Mouse (Mus musculus): ENCODE measurements around the gene Parp4. TPM values are rescaled to one million over a fixed set of nuclear protein-coding genes. Genes with fewer than 3 reads are reported as not detected.

Parp4 gene
- polyA plus RNA-seq, 1 experiment from 2014 or later = 0.90 TPM

GRCm38 (mm10) chr14:56647206-56647605, 71.8 kb downstream of the Parp4 start:
- no peaks in the 10 kb centered on the region for H3K4me1 ChIP-seq (ENCODE audit: control insufficient read depth, insufficient read depth, low read depth, low read length)
- H3K27ac ChIP-seq (ENCODE audit: low read depth, low read length) = no peak overlapping the region
- no peak overlapping the region for H3K4me3 ChIP-seq (ENCODE audit: low read length)
- H3K27me3 ChIP-seq (replicated peaks; ENCODE audit: control insufficient read depth, insufficient read depth, low read length) = no peaks in the 10 kb centered on the region
- H3K9ac ChIP-seq (ENCODE audit: low read depth, low read length) = no peak overlapping the region
- no peaks in the 10 kb centered on the region for H3K9me3 ChIP-seq (ENCODE audit: control insufficient read depth, low read length)
- H3K36me3 ChIP-seq (ENCODE audit: control insufficient read depth, insufficient read depth, low read length) = no peaks in the 10 kb centered on the region
- WGBS = 63% methylated on average over 7 of the region's 7 CpGs
- ATAC-seq = no peak
- H3K4me2 ChIP-seq (ENCODE audit: low read length) = no peak overlapping the region

- Histone ChIP-seq H3K4me2 (ENCODE audit: low read length) (no peak overlapping the region), H3K27ac (ENCODE audit: low read depth, low read length) (no peak overlapping the region), H3K9me3 (ENCODE audit: control insufficient read depth, low read length) (no peaks in the 10 kb centered on the region), H3K36me3 (ENCODE audit: control insufficient read depth, insufficient read depth, low read length) (no peaks in the 10 kb centered on the region), H3K9ac (ENCODE audit: low read depth, low read length) (no peak overlapping the region), H3K4me3 (ENCODE audit: low read length) (no peak overlapping the region), H3K27me3 (replicated peaks; ENCODE audit: control insufficient read depth, insufficient read depth, low read length) (no peaks in the 10 kb centered on the region), H3K4me1 (ENCODE audit: control insufficient read depth, insufficient read depth, low read depth, low read length) (no peaks in the 10 kb centered on the region)
- ATAC-seq = no peak
Observed at GRCm38 (mm10) chr14:56649448-56649847, 74.0 kb downstream of the Parp4 start.

- no peaks in the 10 kb centered on the region for H3K36me3 ChIP-seq (ENCODE audit: control insufficient read depth, insufficient read depth, low read length)
- no peaks in the 10 kb centered on the region for H3K9me3 ChIP-seq (ENCODE audit: control insufficient read depth, low read length)
- no peaks in the 10 kb centered on the region for H3K27me3 ChIP-seq (replicated peaks; ENCODE audit: control insufficient read depth, insufficient read depth, low read length)
- WGBS = 71% methylated on average over 5 of the region's 5 CpGs
- no peak overlapping the region for H3K4me3 ChIP-seq (ENCODE audit: low read length)
- H3K9ac ChIP-seq (ENCODE audit: low read depth, low read length) = no peak overlapping the region
- no peak overlapping the region for H3K27ac ChIP-seq (ENCODE audit: low read depth, low read length)
- H3K4me1 ChIP-seq (ENCODE audit: control insufficient read depth, insufficient read depth, low read depth, low read length) = peaks cover 16% of the 10 kb centered on the region
- ATAC-seq = no peak
- no peak overlapping the region for H3K4me2 ChIP-seq (ENCODE audit: low read length)
Observed at GRCm38 (mm10) chr14:56665651-56666050, 90.2 kb downstream of the Parp4 start.

DNA sequence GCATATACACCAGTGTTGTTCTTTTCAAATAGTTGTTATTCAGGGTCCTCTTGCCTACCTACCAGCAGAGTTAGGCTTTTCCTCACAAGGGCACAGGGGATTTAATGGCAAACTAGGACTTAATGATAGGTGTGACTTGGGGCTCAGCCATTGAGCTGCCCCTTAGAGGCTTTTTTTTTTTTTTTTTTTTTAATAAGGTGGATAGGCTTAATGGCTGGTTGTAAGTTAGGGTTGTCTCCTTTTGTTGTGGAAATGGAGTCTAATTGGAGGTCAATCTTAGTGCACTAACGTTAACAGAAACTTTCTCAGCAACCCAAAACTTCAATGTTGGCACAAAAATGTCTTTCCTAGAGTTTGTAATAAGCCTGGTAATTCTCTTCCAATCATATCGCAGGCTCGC, 91.5 kb downstream of the Parp4 start:
- no peak overlapping the region for H3K9ac ChIP-seq (ENCODE audit: low read depth, low read length)
- no peak for ATAC-seq
- H3K36me3 ChIP-seq (ENCODE audit: control insufficient read depth, insufficient read depth, low read length) = no peaks in the 10 kb centered on the region
- no peak overlapping the region for H3K4me3 ChIP-seq (ENCODE audit: low read length)
- no peaks in the 10 kb centered on the region for H3K27me3 ChIP-seq (replicated peaks; ENCODE audit: control insufficient read depth, insufficient read depth, low read length)
- no peak overlapping the region for H3K27ac ChIP-seq (ENCODE audit: low read depth, low read length)
- WGBS = 74% methylated on average over 3 of the region's 3 CpGs
- no peaks in the 10 kb centered on the region for H3K9me3 ChIP-seq (ENCODE audit: control insufficient read depth, low read length)
- H3K4me2 ChIP-seq (ENCODE audit: low read length) = peak overlapping the region; percentile 63
- H3K4me1 ChIP-seq (ENCODE audit: control insufficient read depth, insufficient read depth, low read depth, low read length) = peaks cover 19% of the 10 kb centered on the region

DNA sequence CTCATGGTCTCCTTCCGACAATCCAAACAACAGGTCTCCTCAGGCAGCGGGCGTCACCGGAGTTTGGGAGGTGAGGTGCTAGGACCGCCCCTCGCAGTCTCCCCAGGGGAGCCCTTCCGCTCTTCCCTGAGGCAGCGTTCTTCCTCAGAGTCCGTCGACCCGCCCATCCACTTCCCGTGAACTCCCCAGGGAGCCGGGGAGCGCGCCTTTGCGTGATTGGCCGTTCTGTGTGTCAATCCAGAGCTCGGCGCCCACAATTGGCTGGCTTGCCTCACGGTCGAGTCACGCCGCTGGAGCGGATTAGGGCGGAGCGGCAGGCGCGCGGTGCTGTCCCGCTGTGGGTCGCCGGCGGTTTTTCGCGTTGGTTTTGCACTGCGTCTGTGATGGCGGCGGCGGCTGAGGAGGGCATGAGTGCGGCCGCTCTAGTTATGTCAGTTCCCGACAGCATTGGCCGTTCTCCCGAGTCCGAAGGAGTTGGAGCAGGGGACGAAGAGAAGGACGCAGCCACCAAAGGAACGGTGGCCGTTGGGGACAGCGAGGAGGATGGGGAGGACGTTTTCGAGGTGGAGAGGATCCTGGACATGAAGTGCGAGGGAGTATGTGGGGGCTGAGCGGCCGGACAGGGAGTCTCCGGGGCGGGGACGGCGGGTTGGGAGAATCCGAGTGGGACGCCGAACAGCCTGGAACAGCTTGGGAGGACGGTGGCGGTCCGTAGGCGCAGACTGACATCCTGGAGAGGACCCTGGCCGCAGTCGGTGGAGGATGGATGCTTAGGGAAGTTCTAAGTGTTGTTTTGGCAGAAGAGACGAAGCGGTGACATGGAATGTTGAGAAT, 92.8 kb downstream of the Parp4 start, which contains the start of gene Mphosph8:
Mphosph8 (plus strand) TSS at position 280 of the 834 bp plus-strand sequence.
- Histone ChIP-seq H3K4me2 (ENCODE audit: low read length) (peak within 1 kb of the TSS; percentile 80), H3K9me3 (ENCODE audit: control insufficient read depth, low read length) (no peaks in the 10 kb centered on the region), H3K9ac (ENCODE audit: low read depth, low read length) (peak within 1 kb of the TSS; percentile 87), H3K4me3 (ENCODE audit: low read length) (peak within 1 kb of the TSS; percentile 93), H3K27me3 (replicated peaks; ENCODE audit: control insufficient read depth, insufficient read depth, low read length) (no peaks in the 10 kb centered on the region), H3K4me1 (ENCODE audit: control insufficient read depth, insufficient read depth, low read depth, low read length) (peaks cover 19% of the 10 kb centered on the region), H3K36me3 (ENCODE audit: control insufficient read depth, insufficient read depth, low read length) (peaks cover 6% of the 10 kb centered on the region; the same call in 1 of the 2 replicates), H3K27ac (ENCODE audit: low read depth, low read length) (peak within 1 kb of the TSS; percentile 95)
- peak; percentile 100 for ATAC-seq
- under 1% methylated on average over 70 of the region's 70 CpGs for WGBS

DNA sequence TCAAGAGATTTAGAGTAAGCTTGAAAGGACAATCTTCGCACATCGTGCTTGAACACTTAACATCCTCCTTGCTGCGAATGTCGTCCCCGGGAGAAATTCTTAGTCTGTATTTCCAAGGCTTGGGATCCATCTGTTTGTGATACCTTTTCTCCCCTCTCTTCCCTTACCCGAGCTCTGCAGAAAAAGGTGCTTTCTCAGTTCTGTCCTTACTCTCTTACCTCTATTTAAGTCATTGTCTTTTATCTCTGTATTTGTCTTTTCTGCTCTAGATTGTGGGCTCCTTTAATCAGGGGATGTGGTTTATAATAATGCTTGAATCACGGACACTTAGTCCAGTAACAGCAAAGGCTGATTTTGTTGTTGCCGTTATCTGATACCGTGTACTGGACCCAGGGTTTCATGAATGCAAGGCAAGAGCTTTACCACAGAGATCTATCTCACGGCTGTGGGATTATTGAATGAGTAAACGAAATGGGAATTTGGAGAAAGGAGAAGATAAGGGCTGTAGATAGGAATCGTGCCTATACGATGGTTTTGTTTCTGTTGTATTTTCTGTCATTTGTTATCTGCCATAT, 93.7 kb downstream of the Parp4 start:
- peak overlapping the region; percentile 93 for H3K4me3 ChIP-seq (ENCODE audit: low read length)
- no peaks in the 10 kb centered on the region for H3K9me3 ChIP-seq (ENCODE audit: control insufficient read depth, low read length)
- peak overlapping the region; percentile 87 for H3K9ac ChIP-seq (ENCODE audit: low read depth, low read length)
- H3K4me1 ChIP-seq (ENCODE audit: control insufficient read depth, insufficient read depth, low read depth, low read length) = peaks cover 19% of the 10 kb centered on the region
- 10% methylated on average over 13 of the region's 13 CpGs for WGBS
- ATAC-seq = no peak
- H3K27me3 ChIP-seq (replicated peaks; ENCODE audit: control insufficient read depth, insufficient read depth, low read length) = no peaks in the 10 kb centered on the region
- peak overlapping the region; percentile 80 for H3K4me2 ChIP-seq (ENCODE audit: low read length)
- peaks cover 6% of the 10 kb centered on the region; the same call in 1 of the 2 replicates for H3K36me3 ChIP-seq (ENCODE audit: control insufficient read depth, insufficient read depth, low read length)
- peak overlapping the region; percentile 95 for H3K27ac ChIP-seq (ENCODE audit: low read depth, low read length)

DNA sequence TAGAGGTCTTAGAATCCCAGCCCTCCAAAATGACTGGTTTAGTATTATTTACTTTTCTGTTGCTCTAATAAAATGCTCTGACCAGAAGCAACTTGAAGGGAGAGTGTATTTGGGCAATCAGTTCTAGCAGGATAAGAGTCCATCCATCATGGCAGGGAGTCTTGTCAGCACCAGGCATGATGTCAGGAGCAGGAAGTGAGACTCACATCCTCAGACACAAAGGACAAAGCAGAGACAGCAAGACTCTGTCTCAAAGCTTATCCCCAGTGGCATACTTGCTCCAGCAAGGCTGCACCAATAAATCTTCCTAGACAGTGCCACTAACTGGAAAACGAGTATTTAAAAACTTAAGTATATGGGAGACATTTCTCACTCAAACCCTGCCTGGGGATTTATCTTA, 110.0 kb downstream of the Parp4 start:
- Histone ChIP-seq H3K36me3 (ENCODE audit: control insufficient read depth, insufficient read depth, low read length) (peaks cover 23% of the 10 kb centered on the region), H3K27ac (ENCODE audit: low read depth, low read length) (no peak overlapping the region), H3K4me1 (ENCODE audit: control insufficient read depth, insufficient read depth, low read depth, low read length) (no peaks in the 10 kb centered on the region), H3K27me3 (replicated peaks; ENCODE audit: control insufficient read depth, insufficient read depth, low read length) (no peaks in the 10 kb centered on the region), H3K4me2 (ENCODE audit: low read length) (no peak overlapping the region), H3K4me3 (ENCODE audit: low read length) (no peak overlapping the region), H3K9me3 (ENCODE audit: control insufficient read depth, low read length) (no peaks in the 10 kb centered on the region), H3K9ac (ENCODE audit: low read depth, low read length) (no peak overlapping the region)
- ATAC-seq = no peak
- 61% methylated on average over 1 of the region's 1 CpGs for WGBS

DNA sequence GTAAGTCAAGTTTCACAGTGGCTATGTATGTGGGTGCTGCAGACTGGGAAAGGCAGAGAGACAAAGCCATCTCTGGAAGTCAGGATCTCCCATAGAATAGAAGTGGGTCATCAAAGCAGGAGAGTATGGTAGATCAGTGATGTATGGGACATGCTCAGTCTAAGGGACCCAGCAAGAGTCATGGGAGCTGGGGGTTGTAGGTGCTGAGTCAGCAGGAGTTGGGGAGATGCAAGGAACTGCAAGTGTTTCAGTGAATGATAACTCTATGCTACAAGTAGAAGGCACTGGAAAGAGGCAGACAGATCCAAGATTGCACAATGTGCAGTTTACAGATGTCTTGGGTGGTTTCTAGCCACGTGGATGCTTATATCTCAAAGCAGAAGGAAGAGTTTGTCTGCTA, 113.7 kb downstream of the Parp4 start:
- Histone ChIP-seq H3K27me3 (replicated peaks; ENCODE audit: control insufficient read depth, insufficient read depth, low read length) (no peaks in the 10 kb centered on the region), H3K36me3 (ENCODE audit: control insufficient read depth, insufficient read depth, low read length) (peaks cover 39% of the 10 kb centered on the region), H3K4me3 (ENCODE audit: low read length) (no peak overlapping the region), H3K4me1 (ENCODE audit: control insufficient read depth, insufficient read depth, low read depth, low read length) (no peaks in the 10 kb centered on the region), H3K9ac (ENCODE audit: low read depth, low read length) (no peak overlapping the region), H3K27ac (ENCODE audit: low read depth, low read length) (no peak overlapping the region), H3K4me2 (ENCODE audit: low read length) (no peak overlapping the region), H3K9me3 (ENCODE audit: control insufficient read depth, low read length) (no peaks in the 10 kb centered on the region)
- WGBS = 100% methylated on average over 1 of the region's 1 CpGs
- ATAC-seq = no peak

DNA sequence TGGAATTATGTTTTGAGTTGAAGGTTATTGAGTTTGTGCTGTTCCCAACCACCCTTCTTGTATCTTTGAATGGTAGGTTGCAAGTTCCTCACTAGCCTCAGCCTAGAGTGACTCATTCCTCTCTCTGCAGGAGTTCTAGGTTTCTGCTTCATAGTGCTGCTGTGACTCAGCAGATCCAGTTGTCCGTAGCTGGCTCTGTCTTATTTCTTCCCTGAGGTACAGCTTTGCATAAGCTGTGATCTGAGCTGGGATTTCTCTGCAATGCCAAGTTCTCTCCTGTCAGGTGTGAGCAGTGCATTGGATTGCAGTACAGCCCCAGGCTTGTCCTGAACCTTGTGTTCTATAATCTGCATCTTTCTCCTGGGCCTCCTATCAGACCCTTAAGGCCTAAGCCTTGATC, 114.3 kb downstream of the Parp4 start:
- no peak overlapping the region for H3K27ac ChIP-seq (ENCODE audit: low read depth, low read length)
- peaks cover 37% of the 10 kb centered on the region for H3K36me3 ChIP-seq (ENCODE audit: control insufficient read depth, insufficient read depth, low read length)
- no peak overlapping the region for H3K4me3 ChIP-seq (ENCODE audit: low read length)
- H3K9ac ChIP-seq (ENCODE audit: low read depth, low read length) = no peak overlapping the region
- ATAC-seq = no peak
- no peak overlapping the region for H3K4me2 ChIP-seq (ENCODE audit: low read length)
- 83% methylated on average over 1 of the region's 1 CpGs for WGBS
- no peaks in the 10 kb centered on the region for H3K27me3 ChIP-seq (replicated peaks; ENCODE audit: control insufficient read depth, insufficient read depth, low read length)
- H3K4me1 ChIP-seq (ENCODE audit: control insufficient read depth, insufficient read depth, low read depth, low read length) = no peaks in the 10 kb centered on the region
- no peaks in the 10 kb centered on the region for H3K9me3 ChIP-seq (ENCODE audit: control insufficient read depth, low read length)
